Mouse (Mus musculus) megakaryocyte, embryonic 14.5 days (primary cell): ENCODE measurements around the gene Pold4.

ENCODE experiments used
- FLI1 ChIP-seq: IDR thresholded peaks from 2 replicates; pipeline ENCODE4 v1.6.1; 2012; ENCODE audit warnings: low read length, inconsistent platforms, mixed read lengths
- GATA1 ChIP-seq: IDR thresholded peaks from 3 replicates; pipeline ENCODE4 v1.6.1; 2012; ENCODE audit warnings: mixed read lengths, low read length, inconsistent platforms, borderline replicate concordance

DNA sequence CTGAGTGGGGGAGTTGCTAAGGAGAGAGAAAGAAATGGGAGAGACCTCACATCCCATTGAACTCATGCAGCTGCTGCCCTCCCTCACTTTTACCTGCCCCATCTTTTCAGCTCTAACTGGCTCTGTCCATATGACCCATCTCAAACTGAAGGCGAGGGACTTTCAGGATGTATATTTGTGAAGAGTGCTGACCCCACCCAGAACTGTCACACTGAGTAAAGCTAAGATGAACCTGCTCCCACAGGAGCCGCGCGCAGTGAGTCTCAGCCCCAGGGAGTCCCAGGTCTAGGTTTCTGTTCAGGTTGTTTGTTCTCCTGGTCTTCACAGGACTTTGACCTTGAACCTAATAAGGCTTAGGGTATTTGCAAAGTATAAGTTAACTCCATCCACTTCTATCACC lies 2.8 kb upstream of the Pold4 start:
- TF ChIP-seq GATA1 (no peak), FLI1 (no peak)
